Mouse (Mus musculus) olfactory bulb, adult 2 months (tissue): ENCODE data around the gene Sorcs1.

Source experiments
- CTCF ChIP-seq: fragments of 200-500 bp; IDR thresholded peaks from 2 replicates; pipeline ENCODE4 v1.5.1; 2012; ENCODE audit warnings: low read depth, mild to moderate bottlenecking, low read length, moderate library complexity; ENCODE audit not compliant: insufficient read depth
- POLR2A ChIP-seq: fragments of 200-500 bp; IDR thresholded peaks from 2 replicates; pipeline ENCODE4 v1.6.1; 2012; ENCODE audit warnings: mild to moderate bottlenecking, low read depth, low read length, moderate library complexity; ENCODE audit not compliant: insufficient read depth

- TF ChIP-seq CTCF: no peak
- no peak for TF ChIP-seq POLR2A
Measured at GRCm38 (mm10) chr19:50184901-50185623, 493.4 kb downstream of the Sorcs1 start.
